Mouse (Mus musculus) embryonic facial prominence, embryonic 10.5 days (tissue): ENCODE results near the gene Slc20a1. TPM values are rescaled to one million over a fixed set of nuclear protein-coding genes. Genes with fewer than 3 reads are reported as not detected.
A peak's percentile ranks its signal among the peaks of the same experiment; 100 is the strongest.

Source experiments
- DNase-seq: peaks from one replicate; pipeline ENCODE4 v3.0.0-alpha.2; 2017; ENCODE audit warnings: low spot score
- H3K27ac ChIP-seq: fragments of 300-500 bp; sonication (generic); replicated peaks from 2 replicates; pipeline ENCODE4 v1.5.1; 2016; ENCODE audit warnings: mild to moderate bottlenecking
- H3K27me3 ChIP-seq: fragments of 300-500 bp; sonication (generic); replicated peaks from 2 replicates; pipeline ENCODE4 v1.6.1; 2016; ENCODE audit warnings: low read depth, mild to moderate bottlenecking; ENCODE audit not compliant: poor library complexity, severe bottlenecking
- H3K36me3 ChIP-seq: fragments of 300-500 bp; sonication (generic); replicated peaks from 2 replicates; pipeline ENCODE4 v1.6.1; 2016; ENCODE audit warnings: mild to moderate bottlenecking, moderate library complexity
- H3K4me1 ChIP-seq: fragments of 300-500 bp; sonication (generic); 2 replicates; pipeline ENCODE4 v1.6.1; 2016
- H3K4me3 ChIP-seq: fragments of 300-500 bp; sonication (generic); 2 replicates; pipeline ENCODE4 v1.5.1; 2016; ENCODE audit warnings: mild to moderate bottlenecking, moderate library complexity
- H3K9me3 ChIP-seq: fragments of 300-500 bp; sonication (generic); 2 replicates; pipeline ENCODE4 v1.6.1; 2016; ENCODE audit warnings: mild to moderate bottlenecking
- WGBS: fragments of 180-500 bp; shearing (Covaris S2); methylation state at CpG from one replicate; pipeline ENCODE4 v1.1.7; 2016; 5-methylcytosine and 5-hydroxymethylcytosine counted together
- polyA plus RNA-seq: library from polyadenylated mRNA; unstranded; fragments of >200 nt; fragmentation: Nextera tagmentation; extraction: Ambion mirVana; gene quantifications from 2 replicates; pipeline ENCODE4 v1.2.1, GENCODE M21; 2016

Gene Slc20a1
- polyA plus RNA-seq, result 50.4 and 52.8 TPM in 2 replicates

DNA sequence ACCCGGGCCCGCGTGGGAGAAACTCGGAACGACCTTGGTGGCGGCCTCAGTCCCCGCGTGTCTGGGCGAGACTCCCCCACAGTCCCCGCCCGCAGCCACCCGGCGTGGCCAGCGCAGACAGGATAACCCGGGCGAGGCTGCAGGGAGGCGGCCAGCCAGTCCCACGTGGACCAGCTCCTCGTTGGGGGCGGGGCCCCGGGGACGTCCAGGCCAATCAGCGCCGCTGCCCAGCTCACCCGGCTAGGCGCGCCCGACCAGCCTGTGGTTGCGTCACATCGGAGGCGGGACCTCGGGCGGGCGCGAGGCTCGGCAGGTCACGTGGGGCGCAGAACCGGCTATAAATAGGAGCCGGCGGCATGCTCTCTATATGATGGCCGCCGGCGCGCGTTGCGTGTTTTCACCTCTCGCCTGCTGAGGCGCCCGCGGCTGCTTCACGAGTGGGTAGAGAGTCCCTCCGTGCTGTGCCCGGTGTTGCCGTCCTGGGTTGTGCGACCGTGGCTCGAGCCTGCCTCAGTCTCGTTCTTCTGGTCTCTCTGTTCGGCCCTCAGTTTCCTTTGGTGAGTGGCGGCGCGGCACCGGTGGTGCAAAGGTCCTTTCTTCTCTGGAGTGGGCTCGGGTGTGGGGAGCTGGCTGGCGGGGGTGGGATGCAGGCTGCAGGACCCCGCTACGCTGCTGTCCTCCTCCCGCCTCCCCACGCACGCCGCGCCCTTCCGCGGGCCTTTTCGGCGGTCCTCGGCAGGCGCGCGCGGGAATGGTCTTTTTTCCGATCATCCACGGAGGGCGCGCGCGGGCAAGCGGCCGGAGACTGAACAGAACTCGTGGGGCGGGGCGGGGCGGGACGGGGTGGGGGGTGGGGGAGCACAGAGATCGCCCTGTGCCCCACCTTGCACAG, at the start of gene Slc20a1:
Slc20a1 (plus strand) TSS at position 329 of the 892 bp plus-strand sequence.
- Histone ChIP-seq H3K9me3 (no peaks in the 10 kb centered on the region), H3K36me3 (peaks cover 38% of the 10 kb centered on the region), H3K4me3 (peak within 1 kb of the TSS; percentile 87), H3K27ac (peak within 1 kb of the TSS; percentile 97), H3K27me3 (no peaks in the 10 kb centered on the region), H3K4me1 (peaks cover 30% of the 10 kb centered on the region)
- WGBS, result under 1% methylated on average over 92 of the region's 96 CpGs
- peak; percentile 99 for DNase-seq

- Histone ChIP-seq H3K27ac (no peak overlapping the region), H3K4me3 (no peak overlapping the region), H3K27me3 (no peaks in the 10 kb centered on the region), H3K9me3 (no peaks in the 10 kb centered on the region), H3K36me3 (no peaks in the 10 kb centered on the region), H3K4me1 (no peaks in the 10 kb centered on the region)
- DNase-seq, result no peak
- 56% methylated on average over 2 of the region's 2 CpGs for WGBS
Observed at GRCm38 (mm10) chr2:129148836-129149235, 49.7 kb upstream of the Slc20a1 start.

DNA sequence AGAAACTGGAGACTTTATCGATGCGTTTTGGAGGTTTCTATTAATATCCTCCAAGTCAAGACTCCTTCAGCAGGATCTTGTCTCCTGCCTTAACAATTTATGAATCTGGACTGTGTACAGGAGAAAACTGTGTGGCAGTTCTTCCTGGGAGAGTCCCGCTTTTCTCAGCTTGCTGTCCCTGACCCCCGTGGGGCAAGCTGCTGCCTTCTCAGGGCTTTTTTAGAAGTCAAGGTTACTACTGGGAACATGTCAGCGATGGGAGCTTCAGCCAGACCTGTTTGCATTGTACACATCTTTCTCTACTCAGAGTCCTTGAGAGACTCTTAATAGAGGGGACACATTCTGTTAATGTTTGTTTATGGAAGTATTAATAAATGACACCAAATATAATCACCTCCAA, 48.2 kb upstream of the Slc20a1 start:
- Histone ChIP-seq H3K27me3 (no peaks in the 10 kb centered on the region), H3K9me3 (no peaks in the 10 kb centered on the region), H3K36me3 (no peaks in the 10 kb centered on the region), H3K27ac (no peak overlapping the region), H3K4me1 (no peaks in the 10 kb centered on the region), H3K4me3 (no peak overlapping the region)
- no peak for DNase-seq
- WGBS, result 87% methylated on average over 5 of the region's 5 CpGs

- no peaks in the 10 kb centered on the region for H3K4me1 ChIP-seq
- H3K9me3 ChIP-seq, result no peaks in the 10 kb centered on the region
- no peaks in the 10 kb centered on the region for H3K36me3 ChIP-seq
- no peaks in the 10 kb centered on the region for H3K27me3 ChIP-seq
- no peak overlapping the region for H3K27ac ChIP-seq
- 90% methylated on average over 9 of the region's 9 CpGs for WGBS
- DNase-seq, result no peak
- no peak overlapping the region for H3K4me3 ChIP-seq
Observed at GRCm38 (mm10) chr2:129151111-129151510, 47.5 kb upstream of the Slc20a1 start.

DNA sequence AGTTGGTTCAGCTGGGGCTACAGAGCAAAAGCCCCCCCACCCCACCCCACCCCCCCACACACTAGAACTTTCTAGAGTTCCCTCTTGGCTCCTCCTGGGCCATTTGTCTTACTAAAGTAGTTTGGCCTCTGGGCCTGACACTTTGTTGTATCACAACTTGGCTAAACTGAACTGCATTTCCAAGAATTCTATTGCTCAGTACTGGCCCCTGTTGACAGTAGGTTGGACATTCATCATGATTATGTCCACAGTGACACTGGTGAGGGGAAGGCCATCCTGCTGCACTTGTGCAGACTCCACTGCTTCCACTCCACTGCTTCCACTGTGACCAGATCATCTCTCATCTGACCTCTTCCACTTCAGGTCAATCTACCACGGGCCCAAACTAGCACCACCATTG, 45.8 kb upstream of the Slc20a1 start:
- Histone ChIP-seq H3K9me3 (no peaks in the 10 kb centered on the region), H3K4me1 (no peaks in the 10 kb centered on the region), H3K36me3 (no peaks in the 10 kb centered on the region), H3K27me3 (no peaks in the 10 kb centered on the region), H3K27ac (no peak overlapping the region), H3K4me3 (no peak overlapping the region)
- no peak for DNase-seq
- WGBS, result 84% methylated on average over 1 of the region's 1 CpGs

- no peak overlapping the region for H3K27ac ChIP-seq
- H3K4me3 ChIP-seq, result no peak overlapping the region
- H3K4me1 ChIP-seq, result no peaks in the 10 kb centered on the region
- WGBS, result 78% methylated on average over 5 of the region's 5 CpGs
- H3K9me3 ChIP-seq, result no peaks in the 10 kb centered on the region
- no peak for DNase-seq
- H3K36me3 ChIP-seq, result no peaks in the 10 kb centered on the region
- no peaks in the 10 kb centered on the region for H3K27me3 ChIP-seq
Observed at GRCm38 (mm10) chr2:129164815-129165214, 33.7 kb upstream of the Slc20a1 start.

- H3K36me3 ChIP-seq, result no peaks in the 10 kb centered on the region
- no peak overlapping the region for H3K4me3 ChIP-seq
- no peak for DNase-seq
- H3K4me1 ChIP-seq, result no peaks in the 10 kb centered on the region
- WGBS, result 76% methylated on average over 10 of the region's 10 CpGs
- H3K9me3 ChIP-seq, result no peaks in the 10 kb centered on the region
- no peaks in the 10 kb centered on the region for H3K27me3 ChIP-seq
- no peak overlapping the region for H3K27ac ChIP-seq
Observed at GRCm38 (mm10) chr2:129166466-129167463, 31.8 kb upstream of the Slc20a1 start.

- H3K27ac ChIP-seq, result no peak overlapping the region
- H3K36me3 ChIP-seq, result no peaks in the 10 kb centered on the region
- H3K4me3 ChIP-seq, result no peak overlapping the region
- DNase-seq, result no peak
- H3K27me3 ChIP-seq, result no peaks in the 10 kb centered on the region
- no peaks in the 10 kb centered on the region for H3K9me3 ChIP-seq
- 59% methylated on average over 10 of the region's 10 CpGs for WGBS
- peaks cover 2% of the 10 kb centered on the region; the same call in 1 of the 2 replicates for H3K4me1 ChIP-seq
Observed at GRCm38 (mm10) chr2:129173386-129173785, 25.2 kb upstream of the Slc20a1 start.

- DNase-seq, result peak; percentile 23
- Histone ChIP-seq H3K27me3 (no peaks in the 10 kb centered on the region), H3K36me3 (no peaks in the 10 kb centered on the region), H3K27ac (no peak overlapping the region), H3K4me3 (no peak overlapping the region), H3K9me3 (no peaks in the 10 kb centered on the region), H3K4me1 (peaks cover 2% of the 10 kb centered on the region; the same call in 1 of the 2 replicates)
- WGBS, result 46% methylated on average over 7 of the region's 7 CpGs
Observed at GRCm38 (mm10) chr2:129174474-129174873, 24.1 kb upstream of the Slc20a1 start.

DNA sequence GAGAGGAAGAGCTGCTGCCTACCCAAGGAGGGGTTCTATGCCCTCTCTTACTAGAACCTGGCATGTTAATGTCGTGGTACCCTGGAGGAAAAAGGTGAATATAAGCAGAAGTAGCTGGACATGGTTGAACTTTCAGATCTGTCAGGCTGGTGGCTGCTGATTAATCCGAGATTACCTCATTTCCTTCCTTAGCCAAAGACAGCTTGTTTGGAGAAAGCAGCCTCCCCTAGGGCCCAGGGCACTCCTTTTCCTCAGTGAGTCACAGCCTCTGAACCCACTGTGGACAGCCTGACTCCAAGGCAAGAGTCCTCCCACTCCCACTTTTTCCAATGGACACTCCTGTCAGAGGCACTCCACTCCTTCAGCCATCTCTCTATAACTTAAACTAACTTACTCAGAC, 22.9 kb upstream of the Slc20a1 start:
- H3K4me3 ChIP-seq, result no peak overlapping the region
- peaks cover 2% of the 10 kb centered on the region; the same call in 1 of the 2 replicates for H3K4me1 ChIP-seq
- no peaks in the 10 kb centered on the region for H3K9me3 ChIP-seq
- H3K36me3 ChIP-seq, result no peaks in the 10 kb centered on the region
- 66% methylated on average over 2 of the region's 2 CpGs for WGBS
- no peak overlapping the region for H3K27ac ChIP-seq
- H3K27me3 ChIP-seq, result no peaks in the 10 kb centered on the region
- DNase-seq, result no peak

DNA sequence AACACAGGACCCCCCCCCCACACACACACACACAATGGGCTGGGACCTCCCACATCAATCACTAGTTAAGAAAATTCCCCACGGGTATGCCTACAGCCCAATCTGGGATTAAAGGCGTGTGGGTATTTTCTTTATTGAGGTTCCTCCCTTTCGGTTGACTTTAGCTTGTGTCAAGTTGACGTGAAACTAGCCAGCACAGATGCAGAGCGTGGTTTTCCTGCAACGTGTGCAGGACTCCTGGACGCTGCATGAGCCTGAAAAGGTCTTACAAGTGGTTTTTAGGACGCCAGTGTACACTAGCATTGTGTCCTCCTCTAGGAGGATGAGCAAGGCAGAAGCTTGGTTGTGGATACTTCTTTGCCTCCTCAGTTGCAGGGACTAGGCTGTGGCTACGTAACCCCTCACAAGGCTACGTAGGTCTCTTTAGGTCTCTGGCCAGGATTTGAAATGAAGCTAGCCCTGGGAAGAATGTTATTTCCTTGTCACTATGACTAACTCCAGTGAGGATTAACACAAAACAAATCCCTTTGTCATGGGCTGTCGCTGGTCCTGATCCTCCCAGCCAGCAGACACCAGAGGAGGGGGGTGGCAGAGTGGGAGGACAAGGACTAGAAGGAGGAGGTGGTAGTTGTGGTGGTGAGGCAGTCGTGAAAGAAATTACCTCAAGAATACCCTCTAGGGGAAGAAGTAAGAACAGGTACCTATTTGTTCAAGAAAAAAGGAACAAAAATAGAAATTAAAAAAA, 21.7 kb upstream of the Slc20a1 start:
- no peaks in the 10 kb centered on the region for H3K9me3 ChIP-seq
- H3K27me3 ChIP-seq, result no peaks in the 10 kb centered on the region
- no peak overlapping the region for H3K27ac ChIP-seq
- H3K36me3 ChIP-seq, result no peaks in the 10 kb centered on the region
- no peak overlapping the region for H3K4me3 ChIP-seq
- WGBS, result 71% methylated on average over 12 of the region's 12 CpGs
- DNase-seq, result no peak
- H3K4me1 ChIP-seq, result peaks cover 2% of the 10 kb centered on the region; the same call in 1 of the 2 replicates

DNA sequence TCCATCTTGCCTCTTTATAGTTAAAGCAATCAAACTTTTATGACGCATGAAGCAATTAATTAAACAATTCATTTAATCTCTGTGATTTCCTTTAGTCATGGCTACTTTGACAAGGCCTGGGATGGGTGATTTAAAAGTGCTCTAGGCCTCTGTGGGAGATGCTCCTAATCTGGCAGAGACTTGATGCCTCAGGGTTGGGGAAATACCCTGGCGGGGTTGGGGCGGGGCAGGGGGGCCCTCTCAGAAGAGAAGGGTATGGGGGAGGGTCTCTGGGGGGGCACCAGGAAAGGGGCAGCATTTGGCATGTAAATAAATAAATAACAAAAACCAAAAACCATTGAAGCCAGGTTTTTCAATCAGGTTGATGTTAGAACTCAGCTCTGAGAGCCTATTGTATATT, 20.9 kb upstream of the Slc20a1 start:
- Histone ChIP-seq H3K27me3 (no peaks in the 10 kb centered on the region), H3K27ac (no peak overlapping the region), H3K36me3 (no peaks in the 10 kb centered on the region), H3K9me3 (no peaks in the 10 kb centered on the region), H3K4me3 (no peak overlapping the region), H3K4me1 (peaks cover 2% of the 10 kb centered on the region; the same call in 1 of the 2 replicates)
- WGBS, result 59% methylated on average over 3 of the region's 3 CpGs
- no peak for DNase-seq
